Mouse (Mus musculus) megakaryocyte, embryonic 14.5 days (primary cell): ENCODE results near the gene Donson.

ENCODE experiments used
- FLI1 ChIP-seq: IDR thresholded peaks from 2 replicates; pipeline ENCODE4 v1.6.1; 2012; ENCODE audit warnings: low read length, inconsistent platforms, mixed read lengths
- GATA1 ChIP-seq: IDR thresholded peaks from 3 replicates; pipeline ENCODE4 v1.6.1; 2012; ENCODE audit warnings: mixed read lengths, low read length, inconsistent platforms, borderline replicate concordance

DNA sequence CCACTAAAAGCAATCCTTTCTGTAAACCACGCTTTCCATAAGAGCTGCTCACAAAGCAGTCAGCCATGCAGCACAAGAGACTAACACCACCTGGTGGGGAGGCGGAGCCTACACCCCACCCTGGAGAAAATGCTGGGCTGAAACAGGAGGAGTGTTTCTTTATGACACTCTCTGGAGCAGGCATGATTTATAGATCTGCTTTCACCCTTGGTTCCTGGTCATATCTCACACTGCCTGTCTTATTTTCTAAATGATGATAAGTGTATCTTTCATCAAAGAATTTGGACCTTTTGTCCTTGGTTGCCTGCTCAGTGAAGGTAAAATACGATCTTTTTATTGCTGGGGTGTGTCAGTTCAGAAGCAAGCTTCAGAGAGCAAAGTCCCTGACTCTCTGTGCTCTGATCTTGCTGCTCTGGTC, 14.2 kb upstream of the Donson start:
- TF ChIP-seq GATA1 (no peak), FLI1 (no peak)
